Mouse (Mus musculus) E14TG2a.4 (cell line): Measurements from ENCODE around the gene Wdr63.

Experiments used
- CTCF ChIP-seq: conservative IDR thresholded peaks from 2 replicates; pipeline ENCODE4 v1.5.1; 2014; ENCODE audit warnings: low read length
- NANOG ChIP-seq: IDR thresholded peaks from 2 replicates; pipeline ENCODE4 v1.6.1; 2014; ENCODE audit warnings: borderline replicate concordance, low read length, mixed read lengths
- POU5F1 ChIP-seq: IDR thresholded peaks from 2 replicates; pipeline ENCODE4 v1.6.1; 2014; ENCODE audit warnings: low read length, borderline replicate concordance

- TF ChIP-seq CTCF (no peak), POU5F1 (no peak), NANOG (no peak)
Observed at GRCm38 (mm10) chr3:146032976-146033375, 75.0 kb downstream of the Wdr63 start.
